Mouse (Mus musculus): ENCODE measurements around the gene Vmn2r45.
"Not testable (repeated sequence)": the region's sequence is repeated elsewhere in the genome, so short reads cannot be mapped to it uniquely, and the experiment has no call there.

The Vmn2r45 gene

DNA sequence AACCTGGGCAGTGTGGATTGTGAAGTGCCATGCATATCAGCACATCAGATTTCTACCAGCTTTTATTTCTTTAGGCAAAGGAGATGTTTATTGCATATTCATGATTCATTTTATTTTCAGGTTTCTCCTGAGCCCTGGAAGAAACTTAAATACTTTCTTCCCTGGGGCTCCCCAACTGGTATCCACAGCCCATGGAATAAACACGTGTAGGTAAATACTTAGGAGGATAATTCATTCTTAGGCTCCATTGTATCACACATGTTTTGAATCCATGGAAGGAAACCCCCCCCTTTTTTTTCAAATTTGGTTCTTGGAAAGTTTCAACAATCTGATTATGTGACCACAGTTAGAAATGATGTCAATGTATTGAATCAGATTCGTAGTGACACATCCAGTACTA is at the start of gene Vmn2r45:
Vmn2r45 (minus strand) TSS at position 101 of the 400 bp plus-strand sequence.
- not testable (repeated sequence) for DNase-seq (ENCODE audit: low spot score in 2 of 2)
